In genomic region chr7:24886308-24886633, GRCm38 (mm10) we compare ENCODE assay signal across 7 mouse cellular contexts. TPM values are rescaled to one million over a fixed set of nuclear protein-coding genes. Genes with fewer than 3 reads are reported as not detected.
A peak's percentile ranks its signal among the peaks of the same experiment; 100 is the strongest.
DNase-seq lines count a peak whose midpoint lies in the region; ATAC-seq and TF ChIP-seq lines count a peak whose summit lies in the region.

No protein-coding gene starts in this region.

- 54% methylated on average over 4 of the region's 4 CpGs for WGBS in heart, postnatal 0 days
- whole genome bisulfite sequencing in limb, embryonic 13.5 days, result 65% methylated on average over 4 of the region's 4 CpGs
- WGBS in stomach, embryonic 15.5 days, result 58% methylated on average over 4 of the region's 4 CpGs

- dilution Hi-C loops in CH12.LX (cut with MboI; ENCODE audit: extremely low pct_ligation_motif_present, extremely low pct_unique_long_range_greater_than_20kb, low sequenced_read_pairs), result no loop called here

- H3K9me3 ChIP-seq in CH12.LX (replicated peaks; ENCODE audit: low read length) (no peaks in the 10 kb centered on the region), MEL (replicated peaks; ENCODE audit: insufficient read depth, low read length) (no peaks in the 10 kb centered on the region)
- no peaks in the 10 kb centered on the region for H3K9me3 ChIP-seq in heart, postnatal 0 days (replicated peaks; ENCODE audit: control insufficient read depth, low read length)
- H3K9me3 ChIP-seq in limb, embryonic 13.5 days, result no peaks in the 10 kb centered on the region
- H3K9me3 ChIP-seq in stomach, embryonic 15.5 days, result no peaks in the 10 kb centered on the region

- H3K4me1 ChIP-seq in CH12.LX (ENCODE audit: control insufficient read depth in 1 of 2, insufficient read depth in 2 of 2), result peaks cover 0 to 42% of the 10 kb centered on the region in 2 experiments; a peak in 2 of 4 replicates
- peaks cover 0 to 20% of the 10 kb centered on the region in 2 experiments; a peak in 2 of 4 replicates for H3K4me1 ChIP-seq in MEL (ENCODE audit: control insufficient read depth in 1 of 2, insufficient read depth in 2 of 2, low read length in 2 of 2)
- peaks cover 16% of the 10 kb centered on the region for H3K4me1 ChIP-seq in heart, postnatal 0 days (ENCODE audit: control insufficient read depth, insufficient read depth)
- peaks cover 28% of the 10 kb centered on the region for H3K4me1 ChIP-seq in limb, embryonic 13.5 days
- H3K4me1 ChIP-seq in stomach, embryonic 15.5 days, result peaks cover 18% of the 10 kb centered on the region

- H3K79me2 ChIP-seq in CH12.LX (replicated peaks; ENCODE audit: control insufficient read depth, extremely low read depth, insufficient read depth, poor library complexity, severe bottlenecking), result peaks cover 42% of the 10 kb centered on the region
- peaks cover 36% of the 10 kb centered on the region for H3K79me2 ChIP-seq in MEL (ENCODE audit: control insufficient read depth, insufficient read depth, low read length, poor library complexity)

- DNase-seq in CH12.LX (ENCODE audit: extremely low read depth) (no peak), MEL (ENCODE audit: low read depth, low spot score) (peak; percentile 56)
- DNase-seq in heart, postnatal 0 days (ENCODE audit: low spot score), result no peak
- no peak for DNase-seq in frontal cortex, postnatal 36 days (ENCODE audit: low spot score in 2 of 2)
- DNase-seq in B cell, adult 2 months, result no peak

- TF ChIP-seq EP300 in CH12.LX (IDR thresholded peaks at IDR 0.05; ENCODE audit: low read length) (no peak), MEL (IDR thresholded peaks at IDR 0.05; ENCODE audit: low read depth in 1 of 2, low read length in 2 of 2) (no peak)
- no peak for TF ChIP-seq EP300 in heart, postnatal 0 days (IDR thresholded peaks at IDR 0.05; ENCODE audit: low read depth)

- no peak for TF ChIP-seq CTCF in CH12.LX (conservative IDR thresholded peaks at IDR 0.05 in 1 of 2, IDR thresholded peaks at IDR 0.05 in 1 of 2; ENCODE audit: low read depth in 2 of 2, low read length in 2 of 2)
- TF ChIP-seq CTCF in MEL (IDR thresholded peaks at IDR 0.05 in 2 of 3, conservative IDR thresholded peaks at IDR 0.05 in 1 of 3; ENCODE audit: control insufficient read depth in 1 of 3, insufficient read depth in 1 of 3, low read depth in 2 of 3, low read length in 3 of 3, poor library complexity in 1 of 3, severe bottlenecking in 1 of 3), result no peak
- no peak for TF ChIP-seq CTCF in heart, postnatal 0 days (IDR thresholded peaks at IDR 0.05; ENCODE audit: low read depth)

- H3K27ac ChIP-seq in CH12.LX (ENCODE audit: insufficient read depth, low read depth) (peak overlapping the region; percentile 33; the same call in 1 of the 2 replicates), MEL (ENCODE audit: control insufficient read depth, low read depth, low read length) (peak overlapping the region; percentile 52)
- no peak overlapping the region for H3K27ac ChIP-seq in heart, postnatal 0 days (ENCODE audit: low read depth)
- H3K27ac ChIP-seq in limb, embryonic 13.5 days, result peak overlapping the region; percentile 86; the same call in 1 of the 2 replicates
- H3K27ac ChIP-seq in stomach, embryonic 15.5 days, result peak overlapping the region; percentile 54; the same call in 1 of the 2 replicates

- H3K9ac ChIP-seq in CH12.LX (ENCODE audit: insufficient read depth, low read depth), result peak overlapping the region; percentile 100
- peak overlapping the region; percentile 93 for H3K9ac ChIP-seq in MEL (ENCODE audit: control insufficient read depth, low read depth, low read length, poor library complexity, severe bottlenecking)
- H3K9ac ChIP-seq in heart, postnatal 0 days (replicated peaks; ENCODE audit: low read depth, low read length), result peak overlapping the region; percentile 99
- H3K9ac ChIP-seq in limb, embryonic 13.5 days, result peak overlapping the region; percentile 100
- H3K9ac ChIP-seq in stomach, embryonic 15.5 days, result peak overlapping the region; percentile 100

- no peak for TF ChIP-seq RAD21 in CH12.LX (IDR thresholded peaks at IDR 0.05; ENCODE audit: low read depth, low read length)
- TF ChIP-seq RAD21 in MEL (IDR thresholded peaks at IDR 0.05; ENCODE audit: low read depth, low read length), result no peak

- in situ Hi-C loops in CH12.LX (cut with MboI; ENCODE audit: low pct_ligation_motif_present, low pct_unique_long_range_greater_than_20kb, low sequenced_read_pairs), result loop anchor here (5.0 kb wide), 1 partner anchor 66 kb away; no protein-coding TSS in a partner anchor

- H3K36me3 ChIP-seq in CH12.LX (replicated peaks in 1 of 2; ENCODE audit: control insufficient read depth in 1 of 2, insufficient read depth in 1 of 2, low read length in 1 of 2), result peaks cover 51 to 62% of the 10 kb centered on the region in 2 experiments
- peaks cover 8 to 17% of the 10 kb centered on the region in 2 experiments for H3K36me3 ChIP-seq in MEL (ENCODE audit: control insufficient read depth in 1 of 2, insufficient read depth in 2 of 2, low read length in 2 of 2)
- peaks cover 48% of the 10 kb centered on the region for H3K36me3 ChIP-seq in heart, postnatal 0 days (replicated peaks; ENCODE audit: control insufficient read depth, insufficient read depth, low read length)
- peaks cover 54% of the 10 kb centered on the region for H3K36me3 ChIP-seq in limb, embryonic 13.5 days
- peaks cover 39% of the 10 kb centered on the region for H3K36me3 ChIP-seq in stomach, embryonic 15.5 days

- ATAC-seq in heart, postnatal 0 days (ENCODE audit: insufficient read depth, low read depth), result no peak
- no peak for ATAC-seq in limb, embryonic 13.5 days (ENCODE audit: low FRiP score, low read depth)
- ATAC-seq in stomach, embryonic 15.5 days (ENCODE audit: insufficient read depth, low FRiP score, low read depth), result no peak

- peak overlapping the region; percentile 94 for H3K4me2 ChIP-seq in CH12.LX (ENCODE audit: insufficient read depth, low read depth, poor library complexity, severe bottlenecking)
- peak overlapping the region; percentile 67 for H3K4me2 ChIP-seq in heart, postnatal 0 days (ENCODE audit: low read depth, low read length)
- H3K4me2 ChIP-seq in limb, embryonic 13.5 days (replicated peaks), result peak overlapping the region; percentile 94
- H3K4me2 ChIP-seq in stomach, embryonic 15.5 days, result peak overlapping the region; percentile 67

- TF ChIP-seq POLR2A in CH12.LX (IDR thresholded peaks at IDR 0.05; ENCODE audit: low read depth, low read length) (0 out of 2 replicates have a peak, but pooled peaks have one; percentile 13), MEL (IDR thresholded peaks at IDR 0.05; ENCODE audit: control insufficient read depth in 1 of 2, insufficient read depth in 1 of 2, low read depth in 1 of 2, low read length in 2 of 2, poor library complexity in 1 of 2) (no peak; a peak in 1 of 4 replicates)

- no peaks in the 10 kb centered on the region for H3K27me3 ChIP-seq in CH12.LX (replicated peaks)
- no peaks in the 10 kb centered on the region for H3K27me3 ChIP-seq in MEL (ENCODE audit: control insufficient read depth in 1 of 2, insufficient read depth in 2 of 2, low read length in 2 of 2)
- no peaks in the 10 kb centered on the region for H3K27me3 ChIP-seq in heart, postnatal 0 days (ENCODE audit: control insufficient read depth, insufficient read depth, low read length)
- no peaks in the 10 kb centered on the region for H3K27me3 ChIP-seq in limb, embryonic 13.5 days
- no peaks in the 10 kb centered on the region for H3K27me3 ChIP-seq in stomach, embryonic 15.5 days (replicated peaks)

- H3K4me3 ChIP-seq in CH12.LX (replicated peaks in 1 of 3; ENCODE audit: low read depth in 2 of 3, low read length in 2 of 3, poor library complexity in 1 of 3) (peak overlapping the region; percentile 99 to 100 (median 100)), MEL (ENCODE audit: control insufficient read depth in 1 of 2, insufficient read depth in 1 of 2, low read depth in 2 of 2, low read length in 2 of 2) (peak overlapping the region; percentile 55 to 77)
- peak overlapping the region; percentile 91 for H3K4me3 ChIP-seq in heart, postnatal 0 days (ENCODE audit: low read depth, low read length)
- peak overlapping the region; percentile 99 for H3K4me3 ChIP-seq in limb, embryonic 13.5 days
- H3K4me3 ChIP-seq in stomach, embryonic 15.5 days (replicated peaks), result peak overlapping the region; percentile 81

RNA-seq across cellular contexts. Expression of gene Rps19, which starts 2.1 kb away (rescaled TPM):
- total RNA-seq in CH12.LX (2012; rRNA removed) (4,140 and 4,169 TPM in 2 replicates), CH12.LX (2014; rRNA removed) (2,094 and 2,149 TPM in 2 replicates), MEL (2012; rRNA removed) (3,168 and 3,580 TPM in 2 replicates)
- polyA plus RNA-seq in CH12.LX (2012; ENCODE audit: insufficient read length, low read depth) (1,720 and 1,739 TPM in 2 replicates), MEL (2012; ENCODE audit: insufficient read depth in 1 of 2, insufficient read length in 2 of 2, low read depth in 1 of 2, low replicate concordance in 2 of 2, missing spikeins in 1 of 2) (1,000 to 10,000 TPM in 1 of 2 experiments, not detected in 1; 2,454 TPM)
- total RNA-seq in heart, postnatal 0 days (2014; rRNA removed; ENCODE audit: low replicate concordance), result 530 and 642 TPM in 2 replicates
- polyA plus RNA-seq in heart, postnatal 0 days (2015; fragmentation: Nextera tagmentation; extraction: Ambion mirVana), result 980 and 1,040 TPM in 2 replicates
- 2,528 and 2,568 TPM in 2 replicates for polyA plus RNA-seq in limb, embryonic 13.5 days (2015; fragmentation: Nextera tagmentation; extraction: Ambion mirVana)
- polyA plus RNA-seq in stomach, embryonic 15.5 days (2015; fragmentation: Nextera tagmentation; extraction: Ambion mirVana), result 2,480 and 2,486 TPM in 2 replicates

RNA-seq across cellular contexts. Expression of gene Cd79a, which starts 10.9 kb away (rescaled TPM):
- total RNA-seq in CH12.LX (2012; rRNA removed), result 71.3 and 75.2 TPM in 2 replicates
- 46.6 and 51.8 TPM in 2 replicates for total RNA-seq in CH12.LX (2014; rRNA removed)
- 313 and 422 TPM in 2 replicates for polyA plus RNA-seq in CH12.LX (2012; ENCODE audit: insufficient read length, low read depth)
- total RNA-seq in MEL (2012; rRNA removed), result 0.13 and 0.23 TPM in 2 replicates
- polyA plus RNA-seq in MEL (2012; ENCODE audit: insufficient read depth in 1 of 2, insufficient read length in 2 of 2, low read depth in 1 of 2, low replicate concordance in 2 of 2, missing spikeins in 1 of 2), result under 1 TPM in 1 of 2 experiments, not detected in 1; 0.61 TPM
- total RNA-seq in heart, postnatal 0 days (2014; rRNA removed; ENCODE audit: low replicate concordance), result 2.8 TPM in 1 of 2 replicates, not detected in the other
- 0.33 and 0.70 TPM in 2 replicates for polyA plus RNA-seq in heart, postnatal 0 days (2015; fragmentation: Nextera tagmentation; extraction: Ambion mirVana)
- 0.45 and 0.86 TPM in 2 replicates for polyA plus RNA-seq in limb, embryonic 13.5 days (2015; fragmentation: Nextera tagmentation; extraction: Ambion mirVana)
- polyA plus RNA-seq in stomach, embryonic 15.5 days (2015; fragmentation: Nextera tagmentation; extraction: Ambion mirVana), result 1.1 and 1.5 TPM in 2 replicates

RNA-seq across cellular contexts. Expression of gene Dmrtc2, which starts 16.4 kb away (rescaled TPM):
- total RNA-seq in CH12.LX (2012; rRNA removed) (not detected in 2 replicates), CH12.LX (2014; rRNA removed) (not detected in 2 replicates), MEL (2012; rRNA removed) (not detected in 2 replicates)
- polyA plus RNA-seq in CH12.LX (2012; ENCODE audit: insufficient read length, low read depth) (not detected in 2 replicates), MEL (2012; ENCODE audit: insufficient read depth in 1 of 2, insufficient read length in 2 of 2, low read depth in 1 of 2, low replicate concordance in 2 of 2, missing spikeins in 1 of 2) (not detected)
- total RNA-seq in heart, postnatal 0 days (2014; rRNA removed; ENCODE audit: low replicate concordance), result not detected in 2 replicates
- not detected in 2 replicates for polyA plus RNA-seq in heart, postnatal 0 days (2015; fragmentation: Nextera tagmentation; extraction: Ambion mirVana)
- not detected in 2 replicates for polyA plus RNA-seq in limb, embryonic 13.5 days (2015; fragmentation: Nextera tagmentation; extraction: Ambion mirVana)
- not detected in 2 replicates for polyA plus RNA-seq in stomach, embryonic 15.5 days (2015; fragmentation: Nextera tagmentation; extraction: Ambion mirVana)

RNA-seq across cellular contexts. Expression of gene Arhgef1, which starts 16.4 kb away (rescaled TPM):
- total RNA-seq in CH12.LX (2012; rRNA removed), result 37.8 and 40.2 TPM in 2 replicates
- total RNA-seq in CH12.LX (2014; rRNA removed), result 14.6 and 17.8 TPM in 2 replicates
- polyA plus RNA-seq in CH12.LX (2012; ENCODE audit: insufficient read length, low read depth), result 128 and 134 TPM in 2 replicates
- 43.7 and 53.3 TPM in 2 replicates for total RNA-seq in MEL (2012; rRNA removed)
- polyA plus RNA-seq in MEL (2012; ENCODE audit: insufficient read depth in 1 of 2, insufficient read length in 2 of 2, low read depth in 1 of 2, low replicate concordance in 2 of 2, missing spikeins in 1 of 2), result 100 to 1,000 TPM in 1 of 2 experiments, not detected in 1; 163 TPM
- 16.0 and 28.2 TPM in 2 replicates for total RNA-seq in heart, postnatal 0 days (2014; rRNA removed; ENCODE audit: low replicate concordance)
- polyA plus RNA-seq in heart, postnatal 0 days (2015; fragmentation: Nextera tagmentation; extraction: Ambion mirVana), result 37.0 TPM in 2 replicates
- polyA plus RNA-seq in limb, embryonic 13.5 days (2015; fragmentation: Nextera tagmentation; extraction: Ambion mirVana), result 131 and 132 TPM in 2 replicates
- 86.9 and 97.5 TPM in 2 replicates for polyA plus RNA-seq in stomach, embryonic 15.5 days (2015; fragmentation: Nextera tagmentation; extraction: Ambion mirVana)

RNA-seq across cellular contexts. Expression of gene Lypd4, which starts 16.5 kb away (rescaled TPM):
- not detected in 2 replicates for total RNA-seq in CH12.LX (2012; rRNA removed)
- total RNA-seq in CH12.LX (2014; rRNA removed), result not detected in 2 replicates
- polyA plus RNA-seq in CH12.LX (2012; ENCODE audit: insufficient read length, low read depth), result not detected in 2 replicates
- not detected in 2 replicates for total RNA-seq in MEL (2012; rRNA removed)
- polyA plus RNA-seq in MEL (2012; ENCODE audit: insufficient read depth in 1 of 2, insufficient read length in 2 of 2, low read depth in 1 of 2, low replicate concordance in 2 of 2, missing spikeins in 1 of 2), result not detected
- total RNA-seq in heart, postnatal 0 days (2014; rRNA removed; ENCODE audit: low replicate concordance), result not detected in 2 replicates
- not detected in 2 replicates for polyA plus RNA-seq in heart, postnatal 0 days (2015; fragmentation: Nextera tagmentation; extraction: Ambion mirVana)
- polyA plus RNA-seq in limb, embryonic 13.5 days (2015; fragmentation: Nextera tagmentation; extraction: Ambion mirVana), result not detected in 2 replicates
- polyA plus RNA-seq in stomach, embryonic 15.5 days (2015; fragmentation: Nextera tagmentation; extraction: Ambion mirVana), result not detected in 2 replicates

Comparison
In these comparisons a context has a peak if more than half of its experiments do, and no peak if none do; other contexts are left out.
1. RNA of gene Cd79a, which starts 10.9 kb away (polyA plus RNA-seq): 313 to 422 TPM in CH12.LX; 1.1 to 1.5 TPM in stomach, embryonic 15.5 days, 0.61 TPM in MEL, 0.45 to 0.86 TPM in limb, embryonic 13.5 days and 0.33 to 0.70 TPM in heart, postnatal 0 days; every median in the first group is over 100 times any median in the second.
2. Of the 35 proteins assayed by ChIP-seq in both MEL and CH12.LX: peak only in MEL: none; only in CH12.LX: POLR2A; in both: none; in neither: 34.
3. Peak in every context shown above with its lines, with median percentiles within 50 percentile points of each other: H3K4me2 ChIP-seq, H3K4me3 ChIP-seq and H3K9ac ChIP-seq.